Mouse (Mus musculus) cerebellum, postnatal 14 days (tissue): Measurements from ENCODE around the gene Frmd8.
A peak's percentile ranks its signal among the peaks of the same experiment; 100 is the strongest.

Experiments
- DNase-seq, 2 experiments: peaks; one replicate each; pipeline ENCODE4 v3.0.0; 2021; ENCODE audit warnings: mixed read lengths in 2 of 2

Gene Frmd8

DNA sequence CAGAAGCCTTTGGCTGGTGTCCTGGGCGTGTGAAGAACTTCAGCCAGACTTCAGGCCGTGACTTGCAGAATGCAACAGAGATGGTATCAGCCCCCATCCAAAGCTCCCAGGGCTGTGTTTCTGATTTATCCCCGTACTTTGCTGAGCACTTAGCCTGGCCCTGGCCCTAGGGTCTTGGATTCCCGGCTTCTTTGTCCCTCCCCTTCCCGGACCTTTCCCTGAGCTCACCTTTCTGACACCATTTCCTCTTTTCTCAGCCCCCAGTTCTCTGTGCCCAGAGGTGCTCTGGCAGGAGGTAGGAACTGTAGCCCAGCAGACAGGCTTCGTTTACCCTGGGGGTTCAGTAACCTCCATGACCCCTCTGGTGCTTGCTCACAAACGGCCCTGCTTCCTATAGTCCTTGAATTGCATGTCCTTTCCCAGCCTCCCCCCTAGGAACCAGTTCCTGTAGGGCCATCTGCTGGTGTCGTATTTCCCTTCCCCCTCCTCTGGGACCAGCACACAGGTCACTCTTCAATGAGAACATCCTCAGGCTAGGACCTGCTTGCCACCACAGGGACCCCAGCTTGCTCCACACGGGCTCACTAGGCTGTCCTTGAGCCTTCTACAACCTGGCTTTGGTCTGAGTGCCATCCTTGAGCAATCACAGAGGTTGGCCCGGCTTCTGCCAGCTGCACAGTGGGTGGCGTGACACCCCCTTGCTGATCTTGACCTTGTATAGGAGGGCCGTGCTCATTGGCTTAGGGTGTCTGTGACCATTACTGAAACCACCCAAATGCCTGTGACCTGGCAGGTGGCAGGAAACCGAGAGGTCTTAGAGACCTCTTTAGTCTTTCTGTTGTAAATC, 26.0 kb downstream of the Frmd8 start:
- peak; percentile 60 to 65 for DNase-seq

DNA sequence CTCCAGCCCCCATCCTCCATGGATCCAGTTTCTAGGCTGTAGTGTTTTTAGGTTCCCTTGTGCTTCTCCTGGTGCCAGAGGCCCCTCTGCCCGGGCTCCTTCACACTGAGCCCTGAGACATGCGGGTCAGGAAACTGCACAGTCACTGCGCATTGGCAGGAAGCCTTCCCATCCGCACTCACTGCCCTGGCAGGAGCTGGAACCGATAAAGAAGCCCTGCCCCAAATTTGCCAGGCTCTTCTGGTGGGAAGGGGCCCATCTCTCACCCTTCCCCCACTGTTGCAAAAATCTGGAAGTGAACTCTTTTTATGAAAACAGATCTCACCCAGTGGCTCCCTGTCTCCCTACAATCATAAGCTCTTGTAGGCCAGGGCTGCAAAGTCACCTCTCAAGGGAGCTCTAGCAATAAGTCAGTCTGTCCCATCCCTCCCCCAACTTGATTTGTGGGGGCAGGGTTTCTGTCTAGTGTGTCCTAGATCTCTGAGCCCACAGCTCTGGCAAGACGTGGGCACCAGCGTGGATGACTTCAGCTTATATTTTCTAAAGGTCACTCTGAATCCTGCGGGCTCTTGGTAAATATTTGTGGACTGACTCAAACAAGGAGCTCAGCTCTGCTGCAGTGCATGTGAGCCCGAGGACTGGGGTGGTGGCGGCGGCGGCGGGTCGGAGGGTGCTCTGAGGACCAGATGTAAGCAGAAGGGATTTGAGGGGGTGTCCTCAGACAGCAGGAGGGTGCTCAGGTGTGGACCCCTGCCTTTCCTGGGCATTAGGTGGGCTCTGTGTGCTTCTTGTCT, 26.8 kb downstream of the Frmd8 start:
- peak; percentile 78 to 79 for DNase-seq

DNA sequence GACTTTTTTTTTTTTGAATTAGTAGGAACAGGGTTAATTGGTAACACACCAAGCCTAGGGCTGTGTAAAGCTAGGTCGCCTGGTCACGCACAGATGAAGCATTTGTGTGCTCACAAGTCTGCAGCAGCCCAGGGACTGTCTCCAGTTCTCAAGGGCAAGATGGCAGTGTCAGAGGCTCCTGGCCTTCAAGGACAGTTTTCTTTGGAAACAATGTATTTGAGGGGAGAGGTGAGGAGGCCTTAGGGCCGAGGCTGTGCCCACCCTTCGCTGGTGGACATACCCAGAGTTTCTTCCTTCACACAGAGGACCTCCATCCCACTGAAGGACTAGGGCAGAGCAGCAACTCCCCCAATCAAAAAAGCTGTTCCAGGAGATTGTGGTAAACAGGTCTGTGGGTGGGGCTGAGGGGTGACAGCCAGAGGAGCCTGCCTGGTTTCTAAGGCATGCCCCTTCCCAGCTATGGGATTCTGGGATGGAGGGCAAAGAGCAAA, 27.7 kb downstream of the Frmd8 start:
- peak; percentile 51 to 63 for DNase-seq

DNA sequence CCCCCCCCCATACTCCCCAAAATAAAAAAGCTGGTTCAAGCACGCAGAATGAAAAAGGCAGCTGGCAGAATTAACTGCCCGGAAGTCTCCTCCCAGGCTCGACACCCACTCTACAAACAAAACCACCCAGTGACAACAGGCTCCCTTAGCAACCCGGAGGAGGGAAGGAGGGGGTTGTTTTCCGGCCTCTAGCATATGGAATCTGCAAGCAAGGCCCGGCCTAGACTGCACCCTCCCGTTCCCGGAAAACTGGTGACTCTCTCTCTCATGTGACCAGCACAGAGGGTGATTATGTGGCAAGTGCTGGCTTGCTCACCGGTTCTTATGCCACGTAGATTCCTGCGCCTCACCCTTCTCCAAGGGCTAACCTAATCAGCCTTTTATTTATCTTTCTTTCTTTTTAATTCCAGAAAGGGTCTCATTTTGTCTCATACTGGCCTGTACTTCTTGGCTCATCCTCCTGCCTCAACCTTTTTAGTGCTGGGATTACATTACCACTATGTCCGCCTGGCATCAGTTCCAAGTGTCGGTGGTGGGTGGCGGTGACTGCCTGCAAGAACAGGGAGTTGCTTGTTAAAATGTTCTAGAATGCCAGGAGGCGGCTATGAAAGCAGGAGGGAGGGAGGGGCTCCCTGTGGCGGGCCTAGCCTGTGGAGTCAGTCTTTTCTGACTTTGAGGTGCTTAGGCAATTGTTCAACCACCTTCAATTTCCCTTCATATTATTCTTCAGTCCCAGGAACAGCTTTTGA, 28.3 kb downstream of the Frmd8 start:
- DNase-seq = peak; percentile 88

DNA sequence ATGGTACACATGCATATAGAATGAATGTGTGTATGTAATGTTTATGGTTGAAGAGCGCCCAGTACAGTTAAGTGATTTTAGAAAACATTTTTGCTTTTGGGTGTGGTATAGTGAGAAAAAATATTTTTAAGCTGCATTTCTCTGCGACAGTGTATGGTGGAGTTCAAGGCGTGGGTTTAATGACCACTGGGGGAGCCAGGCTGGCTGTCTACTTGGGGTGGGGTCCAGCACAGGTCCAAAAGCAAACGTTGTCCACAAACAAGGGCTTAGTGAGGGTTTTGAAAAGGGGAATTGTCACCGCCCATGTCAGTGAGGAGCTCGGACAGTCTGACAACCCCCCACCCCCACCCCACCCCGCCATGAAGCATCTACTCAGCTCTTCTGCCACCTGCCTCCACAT, 28.9 kb downstream of the Frmd8 start:
- peak; percentile 66 to 71 for DNase-seq

DNA sequence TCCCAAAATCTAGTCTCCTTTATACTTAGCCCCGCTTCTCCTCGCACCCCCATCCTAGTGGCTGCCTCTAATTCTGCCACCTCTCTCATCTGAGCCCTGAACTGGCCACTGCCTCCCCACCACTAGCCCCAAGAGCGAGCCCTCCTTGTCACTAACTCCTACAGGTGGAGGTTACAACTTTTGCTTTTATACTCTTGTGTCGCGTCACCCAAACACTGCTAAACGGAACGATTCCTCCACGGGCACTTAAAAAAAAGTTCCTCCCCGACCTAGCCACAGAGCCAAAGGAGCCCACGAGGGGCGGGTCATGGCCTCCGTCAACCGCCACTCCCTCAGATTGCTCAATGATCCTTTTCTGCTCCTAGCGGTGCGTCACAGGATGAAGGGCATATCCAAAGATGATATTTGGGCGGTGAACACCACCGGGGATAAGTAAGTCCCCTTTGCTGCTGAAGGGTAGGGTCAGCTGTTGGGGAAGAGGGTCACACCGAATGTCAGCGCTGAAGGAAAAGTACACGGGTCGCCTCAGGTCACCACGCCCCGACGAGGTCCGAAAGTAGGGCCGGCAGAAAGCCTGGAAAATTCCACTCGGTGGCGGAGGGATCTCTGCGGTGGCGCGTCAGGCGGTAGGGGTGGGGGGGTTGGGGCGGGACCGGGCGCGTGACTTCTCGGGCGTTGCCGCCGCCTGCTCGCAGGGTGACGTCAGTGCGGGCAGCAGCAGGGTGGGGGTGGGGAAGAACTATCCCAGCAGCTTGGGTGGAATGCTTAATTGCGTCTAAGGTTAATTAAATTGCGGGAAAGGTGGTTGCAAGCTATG, 29.5 kb downstream of the Frmd8 start:
- DNase-seq = peak; percentile 95 to 96

DNA sequence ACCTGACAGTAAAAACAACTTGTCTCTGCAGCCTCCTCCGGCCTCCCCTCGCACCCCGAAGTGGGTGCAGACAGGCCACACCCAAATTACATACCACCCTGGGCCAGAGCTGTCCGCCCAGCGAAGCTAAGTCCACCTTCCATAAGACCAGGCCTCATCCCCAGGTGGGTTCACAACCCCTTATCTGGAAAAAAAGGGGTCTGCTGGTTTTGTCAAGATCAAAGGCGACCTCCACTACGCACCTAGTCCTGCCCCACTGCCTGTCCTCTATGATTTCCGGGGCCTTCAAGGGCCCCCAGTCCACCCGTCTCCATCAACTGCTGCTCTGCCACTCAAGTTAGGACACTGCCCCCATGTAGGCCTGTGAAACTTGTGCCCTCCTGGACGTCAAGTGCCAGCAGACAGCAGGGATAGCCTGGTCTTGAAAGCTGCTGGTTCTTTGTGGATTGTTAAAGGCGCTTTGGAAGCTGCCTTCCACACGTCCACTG, 30.2 kb downstream of the Frmd8 start:
- peak in 1 of 2 experiments; percentile 19 for DNase-seq

DNA sequence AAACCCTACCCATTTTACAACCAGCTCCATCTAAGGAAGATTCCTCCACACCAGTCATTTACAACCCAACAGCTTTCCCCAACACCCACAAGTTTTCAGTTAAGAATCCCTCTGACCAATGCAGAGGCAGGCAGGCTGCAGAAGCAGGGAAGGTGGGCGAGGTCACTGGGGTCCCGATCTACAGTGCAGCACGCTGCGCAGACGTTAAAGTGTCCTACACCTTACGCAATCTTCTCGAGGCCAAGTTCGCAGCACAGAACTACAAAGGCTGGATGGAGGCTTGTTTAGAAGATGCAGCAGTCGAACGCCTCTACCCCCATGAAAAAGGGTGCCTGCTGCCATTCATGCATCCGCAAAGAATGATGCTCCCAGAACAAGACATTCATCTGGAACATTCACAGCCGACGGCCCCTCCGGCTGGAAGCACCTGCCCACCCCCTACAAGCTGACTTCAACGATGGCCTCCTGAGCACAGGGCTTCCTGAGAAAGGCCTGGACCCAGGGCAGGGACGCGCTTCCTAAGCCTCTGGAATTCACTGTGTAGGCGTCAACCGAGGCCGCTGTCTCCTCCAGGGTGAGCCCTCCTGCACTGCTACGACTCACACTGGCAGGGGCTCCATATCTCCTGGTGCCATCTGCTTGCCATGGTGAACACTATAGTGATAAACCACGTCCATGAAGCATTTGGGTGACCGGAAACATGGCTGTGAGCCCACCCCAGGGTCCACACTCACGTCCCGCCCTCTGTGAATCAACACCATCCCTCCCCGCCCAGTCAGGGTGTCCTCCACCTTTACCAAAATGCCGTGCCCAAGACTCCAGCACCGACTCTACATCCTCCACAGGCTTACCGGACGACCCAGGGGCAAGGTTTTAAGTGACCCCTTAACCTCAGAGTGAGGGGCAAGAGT, 31.0 kb downstream of the Frmd8 start:
- peak; percentile 31 to 33 for DNase-seq

DNA sequence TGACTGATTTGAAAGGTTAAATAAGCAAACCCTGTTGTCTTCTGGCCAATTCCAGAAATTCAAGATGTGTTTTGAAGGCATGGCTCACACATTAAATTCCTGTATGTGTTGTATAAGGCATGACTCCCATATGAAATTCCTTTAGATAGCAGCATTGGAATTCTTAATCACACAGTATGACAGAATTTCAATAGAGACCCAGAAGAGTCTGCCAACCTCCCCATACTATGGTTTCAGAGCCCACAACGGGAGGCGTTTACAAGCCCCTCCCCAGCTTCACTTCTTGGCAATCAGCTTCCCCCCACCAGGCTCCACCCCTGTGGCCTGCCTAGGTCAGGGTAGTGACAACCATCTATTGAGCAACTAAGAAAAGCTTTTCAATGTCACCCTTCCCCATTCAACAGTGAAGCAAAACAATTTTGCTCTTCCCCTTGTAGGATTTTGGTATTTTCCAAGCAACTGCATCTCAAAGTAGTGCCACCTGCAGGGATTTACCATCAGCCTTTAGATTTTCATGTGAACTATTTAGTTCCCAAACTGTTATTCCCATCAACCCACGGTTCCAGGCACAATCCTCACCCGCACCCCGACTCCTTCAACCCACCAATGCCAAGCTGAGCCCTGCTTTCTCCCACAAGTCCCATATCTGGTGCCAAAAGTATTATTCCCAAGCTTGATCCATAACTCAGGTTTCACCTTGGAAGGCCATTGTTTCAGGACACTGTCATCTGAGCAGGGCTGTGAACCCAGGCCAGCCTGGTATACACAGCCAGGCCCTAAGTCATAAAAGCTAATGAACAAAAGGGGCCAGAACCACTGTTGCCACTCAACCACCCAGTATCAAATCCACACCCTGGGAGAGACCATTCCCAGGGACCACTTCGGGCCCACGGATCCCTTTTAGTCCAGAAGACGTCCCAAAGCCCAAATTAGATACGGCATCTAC, 32.0 kb downstream of the Frmd8 start:
- DNase-seq = no peak

DNA sequence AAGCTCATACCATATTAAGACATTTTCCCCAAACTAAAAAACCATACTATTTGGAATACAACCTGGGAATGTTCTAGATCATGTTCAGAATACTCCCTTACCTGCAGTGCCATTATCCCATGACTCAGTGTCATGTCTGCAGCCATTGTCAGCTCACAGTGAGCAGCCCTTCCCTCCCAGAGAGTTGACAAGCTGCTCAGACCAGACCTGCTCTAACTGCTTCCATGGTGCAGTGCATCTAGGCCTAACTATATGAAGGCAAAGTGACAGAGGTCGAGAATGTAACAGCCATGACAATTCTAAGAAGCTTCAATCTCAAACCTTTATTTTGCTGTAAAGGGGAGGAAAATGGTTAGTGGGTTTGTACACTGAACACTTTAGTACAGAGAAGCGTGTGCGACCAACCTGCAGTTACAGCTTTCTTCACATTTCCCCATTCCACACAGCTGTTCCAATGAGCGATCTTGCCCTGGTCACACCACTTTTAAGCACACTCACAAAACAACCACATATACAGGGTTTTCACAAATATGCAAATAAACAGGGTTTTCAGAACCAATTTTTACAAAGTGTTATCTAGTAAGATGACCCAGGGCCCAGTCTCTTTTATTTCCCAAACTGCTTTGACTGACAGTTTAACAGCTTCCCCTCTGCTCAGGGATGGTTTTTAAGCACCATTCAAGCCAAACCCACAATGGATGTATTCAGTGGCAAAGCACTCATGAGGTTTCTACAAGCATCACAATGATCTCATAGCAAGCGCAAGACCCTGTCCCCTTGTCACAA, 32.9 kb downstream of the Frmd8 start:
- DNase-seq = peak in 1 of 2 experiments; percentile 22

DNA sequence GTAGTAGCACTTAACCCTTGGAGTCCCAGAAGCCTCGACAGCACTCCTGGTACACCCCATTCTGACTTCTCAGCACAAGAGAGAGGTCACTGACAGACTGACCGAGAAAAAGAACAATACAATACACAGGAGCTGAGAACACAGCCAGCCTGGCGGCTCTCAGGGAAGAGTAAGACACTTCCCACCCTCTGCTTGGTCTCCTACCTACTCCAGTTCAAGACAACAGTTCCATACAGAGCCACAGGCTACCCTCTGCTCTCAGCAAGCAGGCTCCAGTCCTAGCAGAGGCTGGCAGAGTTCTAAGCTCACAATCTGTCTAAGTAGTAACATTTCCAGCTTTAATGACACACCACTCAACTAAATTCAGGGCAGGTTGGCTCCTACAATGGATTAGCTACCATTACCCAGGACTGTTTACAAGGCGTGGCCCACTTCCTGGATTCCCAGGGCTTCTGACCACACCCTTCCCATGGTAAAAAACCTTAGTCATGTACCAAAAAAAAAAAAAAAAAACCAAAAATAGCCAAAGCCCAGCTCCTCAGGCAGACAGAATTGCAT, 33.6 kb downstream of the Frmd8 start:
- peak in 1 of 2 experiments; percentile 20 for DNase-seq

DNA sequence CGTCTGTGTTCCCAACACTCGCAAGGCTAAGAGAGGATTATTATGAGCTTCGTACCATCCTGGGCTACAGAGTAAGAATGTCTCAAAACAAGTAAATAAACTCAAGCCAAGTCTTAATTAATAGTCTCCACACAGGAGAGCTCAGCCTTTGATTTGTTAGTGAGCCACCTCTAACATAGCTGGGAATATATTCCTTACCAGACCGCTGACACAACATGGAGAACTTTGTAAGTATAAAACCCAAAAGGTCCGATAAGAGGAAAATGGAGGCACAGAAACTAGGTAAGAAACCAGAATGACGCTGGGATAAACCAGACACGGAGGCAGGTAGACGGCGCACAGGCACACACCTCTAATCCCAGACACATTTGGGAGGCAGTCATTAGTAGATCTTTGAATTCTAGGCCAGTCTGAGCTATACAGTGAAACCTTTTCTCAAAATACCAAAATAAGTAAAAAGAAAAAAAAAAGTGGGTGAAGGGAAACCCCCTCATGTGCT, 34.1 kb downstream of the Frmd8 start:
- no peak for DNase-seq

DNA sequence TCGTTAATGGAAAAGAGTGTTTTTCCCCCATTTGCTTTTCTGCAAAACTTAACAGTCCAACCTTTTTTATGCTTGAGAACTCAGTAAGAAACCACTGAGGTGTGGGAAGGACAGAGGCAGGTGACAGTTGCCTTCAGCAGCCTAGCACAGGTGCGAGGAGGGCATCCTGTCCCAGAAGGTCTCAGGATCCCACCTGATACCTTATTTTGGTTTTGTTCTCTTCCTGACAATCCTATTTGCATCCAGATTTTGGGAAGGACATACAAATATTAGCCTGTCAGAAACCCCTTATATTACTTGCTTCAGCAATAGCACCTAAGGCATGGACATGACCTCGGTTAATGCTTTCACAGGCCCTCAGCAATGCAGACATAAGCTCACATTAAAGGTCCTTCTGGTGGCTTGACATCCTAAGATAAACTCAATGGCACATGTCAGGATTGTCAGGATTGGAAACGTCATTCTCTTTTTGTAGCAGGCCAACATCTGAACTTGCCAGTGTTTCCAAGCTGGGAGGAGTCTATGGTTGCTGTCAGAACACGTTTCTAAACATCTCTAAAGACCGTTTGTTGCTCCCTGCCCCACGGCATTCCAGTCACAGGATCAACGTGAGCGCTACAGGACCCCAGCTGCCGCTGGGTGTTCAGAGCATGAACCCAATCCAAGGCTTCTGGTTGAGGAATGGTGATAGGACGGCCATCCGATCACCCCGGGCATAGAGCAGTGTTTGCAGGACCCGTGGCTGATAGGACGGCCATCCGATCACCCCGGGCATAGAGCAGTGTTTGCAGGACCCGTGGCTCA, 34.8 kb downstream of the Frmd8 start:
- DNase-seq = no peak

DNA sequence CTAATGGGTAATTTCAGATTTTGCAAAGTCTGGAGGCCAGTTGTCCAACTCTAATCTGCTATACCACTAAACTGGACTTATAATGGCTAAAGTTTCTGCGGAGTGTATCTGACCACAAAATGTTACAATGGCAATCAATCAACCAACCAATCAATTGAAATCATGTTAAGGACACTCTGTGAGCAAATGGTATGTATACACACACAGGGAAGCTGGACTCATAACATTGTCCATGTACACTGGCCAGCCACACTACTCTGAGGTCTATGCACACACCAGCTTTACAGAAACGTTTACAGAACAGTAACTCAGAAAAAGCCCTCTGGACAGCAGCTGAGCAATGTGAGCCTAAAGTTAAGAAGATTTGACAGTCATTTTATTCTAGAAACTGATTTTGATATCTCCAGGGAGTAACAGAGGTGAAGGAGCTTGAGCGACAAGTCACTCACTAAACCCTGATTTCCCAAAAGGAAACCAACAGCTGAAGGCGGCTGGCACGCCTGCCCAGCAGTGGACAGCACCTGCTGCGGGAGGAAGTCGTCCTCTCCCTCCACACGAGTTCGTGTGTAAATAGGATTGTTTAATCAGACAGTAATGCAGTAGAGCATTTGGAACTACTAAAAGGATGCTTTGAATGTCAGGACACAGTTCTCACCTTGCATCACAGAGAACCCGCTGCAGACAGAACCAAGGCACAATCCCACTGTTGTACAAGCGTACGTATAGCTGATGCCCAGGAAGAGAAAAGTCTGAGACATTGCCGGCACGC, 35.6 kb downstream of the Frmd8 start:
- DNase-seq = no peak

DNA sequence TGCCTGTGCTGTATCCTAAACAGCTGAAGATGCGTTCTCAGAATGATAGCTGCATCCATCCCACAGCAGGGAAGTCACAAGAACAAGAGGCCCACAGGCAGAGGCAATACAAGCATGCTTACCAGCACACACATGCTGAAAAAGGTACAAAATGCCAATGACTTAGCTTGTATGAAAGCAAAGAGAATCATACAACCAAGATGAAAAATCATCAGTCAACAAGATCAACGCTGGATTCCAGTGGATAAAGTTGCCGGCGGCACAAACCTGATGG, 36.2 kb downstream of the Frmd8 start:
- no peak for DNase-seq

DNA sequence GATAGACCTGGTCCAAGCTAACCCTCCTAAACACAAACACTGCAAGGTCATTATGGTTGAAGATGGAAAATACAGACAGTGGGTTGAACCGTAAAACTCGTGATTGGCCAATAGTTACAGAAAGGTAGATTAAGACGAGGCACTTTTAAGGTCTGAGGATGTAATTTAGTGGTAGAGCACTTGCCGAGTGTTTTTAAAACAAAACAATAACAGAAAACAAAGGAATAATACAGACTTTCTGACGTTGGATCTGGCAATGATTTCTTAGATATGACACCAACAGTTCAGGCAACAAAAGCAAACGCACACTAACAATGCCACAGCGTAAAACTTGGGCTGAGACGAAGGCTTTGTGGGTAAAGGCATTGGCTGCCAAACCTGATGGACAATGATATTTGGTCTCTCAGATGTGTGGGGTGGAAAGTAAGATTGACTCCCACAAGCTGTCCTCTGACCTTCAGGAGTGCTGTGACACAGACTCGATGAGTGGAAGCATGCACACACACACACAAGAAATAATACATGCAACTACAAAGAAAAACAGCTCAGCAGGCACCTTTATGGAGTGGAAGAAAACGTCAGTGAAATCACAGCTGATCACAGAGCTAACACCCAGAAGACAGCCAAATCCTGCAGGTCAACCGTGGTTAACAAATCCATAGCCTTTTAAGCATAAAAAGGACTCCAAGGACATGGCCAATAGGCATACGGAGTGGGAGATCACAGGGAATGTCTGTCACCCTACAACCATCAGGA, 36.8 kb downstream of the Frmd8 start:
- no peak for DNase-seq
